Mouse (Mus musculus) R1 (cell line): ENCODE results near the gene Copz1.
A peak's percentile ranks its signal among the peaks of the same experiment; 100 is the strongest.

Source experiments
- DNase-seq: peaks from one replicate; pipeline ENCODE4 v3.0.0-alpha.2; 2018; ENCODE audit warnings: low read depth, low spot score

Copz1 gene

GRCm38 (mm10) chr15:103338829-103339165, 66.3 kb downstream of the Copz1 start:
- no peak for DNase-seq

- DNase-seq = peak; percentile 48
Observed at GRCm38 (mm10) chr15:103339166-103339960, 66.8 kb downstream of the Copz1 start.

GRCm38 (mm10) chr15:103339961-103340337, 67.4 kb downstream of the Copz1 start, which contains the start of gene Zfp385a:
Zfp385a (minus strand) TSS chr15:103340093.
- DNase-seq = peak; percentile 51

- DNase-seq = peak; percentile 64
Observed at GRCm38 (mm10) chr15:103340786-103341185, 68.3 kb downstream of the Copz1 start.

GRCm38 (mm10) chr15:103341547-103341946, 69.0 kb downstream of the Copz1 start:
- no peak for DNase-seq

- DNase-seq = peak; percentile 87
Observed at GRCm38 (mm10) chr15:103342415-103342814, 69.9 kb downstream of the Copz1 start.

GRCm38 (mm10) chr15:103343008-103343407, 70.5 kb downstream of the Copz1 start:
- no peak for DNase-seq

- peak; percentile 53 for DNase-seq
Observed at GRCm38 (mm10) chr15:103343556-103343955, 71.0 kb downstream of the Copz1 start.

GRCm38 (mm10) chr15:103345789-103346188, 73.3 kb downstream of the Copz1 start:
- DNase-seq = no peak

GRCm38 (mm10) chr15:103347275-103347684, 74.8 kb downstream of the Copz1 start:
- peak; percentile 83 for DNase-seq
